Mouse (Mus musculus) liver, adult (tissue): ENCODE measurements around the gene Olfr642.

Experiments
- GATA4 ChIP-seq: IDR thresholded peaks from 2 replicates; pipeline ENCODE4 v1.6.1; 2014; ENCODE audit warnings: mild to moderate bottlenecking, low read length; ENCODE audit not compliant: insufficient replicate concordance

Gene Olfr642

DNA sequence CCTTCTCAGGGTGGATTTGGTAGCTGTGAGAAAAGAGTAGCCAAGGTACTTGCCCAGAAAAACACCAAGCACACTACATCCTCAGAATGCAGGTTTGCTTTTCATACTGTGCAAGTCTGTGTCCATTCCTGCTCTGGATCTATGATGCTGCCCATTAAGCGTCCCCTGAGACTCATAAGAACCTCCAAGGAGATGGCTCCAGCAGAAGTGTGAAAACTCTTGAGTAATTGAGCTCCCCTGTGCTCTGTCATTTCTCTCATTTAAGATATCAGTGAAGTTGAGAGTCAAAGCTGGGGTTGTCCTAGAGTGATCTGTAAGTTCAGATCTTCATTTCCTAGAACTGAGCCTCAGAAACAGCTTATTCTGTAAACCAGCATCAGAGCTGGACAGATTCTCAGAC is at the start of gene Olfr642:
Olfr642 (minus strand) TSS at position 101 of the 400 bp plus-strand sequence.
- no peak for TF ChIP-seq GATA4

DNA sequence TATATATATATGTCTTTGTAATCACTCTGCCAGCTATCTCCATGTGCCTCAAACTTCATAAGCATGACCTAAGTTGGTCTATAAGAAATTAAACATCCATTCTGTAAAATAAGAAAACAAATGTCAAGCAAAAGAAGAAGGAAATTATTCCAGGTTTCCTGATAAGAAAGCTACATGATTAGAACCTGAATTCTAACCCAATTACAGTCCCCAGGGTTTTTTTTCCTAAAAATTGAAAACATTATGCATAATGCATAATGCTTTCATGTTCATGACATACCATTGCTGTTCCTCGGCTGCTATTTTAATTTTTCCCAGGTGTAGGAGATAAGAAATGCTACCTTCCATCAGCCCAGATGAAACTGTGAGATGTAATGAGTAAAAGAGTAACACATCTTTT is 32.9 kb upstream of the Olfr642 start, which contains the start of gene Olfr645:
Olfr645 (minus strand) TSS at position 101 of the 400 bp plus-strand sequence.
- no peak for TF ChIP-seq GATA4

DNA sequence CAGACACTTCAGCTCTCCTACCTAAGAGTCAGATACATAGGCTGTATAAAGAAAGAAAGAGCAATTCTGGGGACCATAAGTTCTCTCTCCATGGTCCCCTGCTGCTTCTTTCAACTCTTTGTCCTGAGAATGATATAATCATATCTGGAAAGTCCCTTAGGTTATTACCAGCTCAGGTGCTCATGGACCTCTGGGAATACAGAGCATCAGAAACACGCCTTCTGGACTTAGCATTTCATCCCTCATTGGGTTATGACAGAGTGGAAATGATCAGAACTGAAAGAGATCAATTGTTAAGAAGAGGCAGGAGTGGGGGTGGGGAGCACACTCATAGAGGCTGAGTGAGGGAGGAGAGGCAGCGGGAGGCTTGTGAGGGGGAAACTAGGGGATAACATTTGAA is 19.3 kb upstream of the Olfr642 start, which contains the start of gene Olfr644:
Olfr644 (minus strand) TSS at position 101 of the 400 bp plus-strand sequence.
- TF ChIP-seq GATA4, result no peak

GRCm38 (mm10) chr7:104061345-104061744 is 8.9 kb upstream of the Olfr642 start, which contains the start of gene 4930516K23Rik:
Gene 4930516K23Rik (minus strand): TSS chr7:104061445.
- no peak for TF ChIP-seq GATA4

DNA sequence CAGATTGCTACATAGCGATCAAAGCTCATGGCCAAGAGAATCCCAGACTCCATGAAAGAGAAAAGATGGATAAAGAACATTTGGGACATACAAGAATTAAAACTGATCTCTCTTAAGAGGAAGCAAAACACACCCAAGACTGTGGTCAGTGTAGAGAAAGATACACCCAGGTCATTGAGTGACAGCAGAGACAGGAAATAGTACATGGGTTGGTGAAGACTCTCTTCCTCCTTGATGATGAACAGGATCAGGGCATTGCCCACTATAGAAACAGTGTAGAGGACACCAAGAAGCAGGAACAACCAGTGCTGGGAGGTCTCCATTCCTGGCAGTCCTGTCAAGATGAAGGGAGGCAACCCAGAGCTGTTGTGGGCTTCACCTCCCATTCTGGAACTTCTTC is 6.7 kb upstream of the Olfr642 start:
- TF ChIP-seq GATA4, result no peak

DNA sequence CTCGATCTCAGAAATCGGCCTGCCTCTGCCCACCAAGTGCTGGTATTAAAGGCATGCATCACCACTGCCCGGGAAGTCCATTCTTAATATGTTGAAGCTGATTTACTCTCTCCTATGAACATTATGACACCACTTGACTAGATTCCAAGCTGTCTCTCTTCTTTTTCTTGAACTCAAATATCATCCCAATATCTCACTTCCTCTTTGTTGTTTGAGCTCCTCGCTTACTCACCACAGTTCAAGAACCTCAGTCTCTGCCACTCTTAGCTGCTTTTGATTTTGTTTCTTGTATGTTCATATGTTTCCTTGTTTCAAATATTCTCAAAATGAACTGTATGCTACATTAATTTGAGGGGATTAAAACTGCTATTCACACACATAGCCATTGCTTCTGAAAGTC is 1.7 kb downstream of the Olfr642 start:
- no peak for TF ChIP-seq GATA4

GRCm38 (mm10) chr7:104035145-104035544 is 17.3 kb downstream of the Olfr642 start, which contains the start of gene Olfr641:
Gene Olfr641 (plus strand): TSS chr7:104035445.
- TF ChIP-seq GATA4, result no peak

DNA sequence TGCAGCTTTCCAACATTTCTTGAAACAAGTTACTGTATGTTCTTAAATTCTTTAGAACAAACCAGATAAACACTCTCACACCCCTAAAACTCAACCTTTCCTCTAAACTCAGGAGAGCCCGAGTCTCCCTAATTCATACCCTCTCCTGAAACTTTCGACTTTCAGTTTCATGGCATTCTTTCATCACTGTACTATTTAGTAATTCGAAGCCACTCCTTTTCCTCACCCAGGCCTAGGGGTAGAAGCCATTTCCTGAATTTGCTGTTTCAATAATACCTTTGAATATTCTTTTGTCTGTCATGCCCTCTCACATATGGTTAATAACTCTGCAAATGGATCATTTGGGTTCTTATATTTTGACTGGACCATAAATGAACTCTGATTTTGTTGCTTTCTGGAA is 25.5 kb downstream of the Olfr642 start:
- TF ChIP-seq GATA4, result no peak

DNA sequence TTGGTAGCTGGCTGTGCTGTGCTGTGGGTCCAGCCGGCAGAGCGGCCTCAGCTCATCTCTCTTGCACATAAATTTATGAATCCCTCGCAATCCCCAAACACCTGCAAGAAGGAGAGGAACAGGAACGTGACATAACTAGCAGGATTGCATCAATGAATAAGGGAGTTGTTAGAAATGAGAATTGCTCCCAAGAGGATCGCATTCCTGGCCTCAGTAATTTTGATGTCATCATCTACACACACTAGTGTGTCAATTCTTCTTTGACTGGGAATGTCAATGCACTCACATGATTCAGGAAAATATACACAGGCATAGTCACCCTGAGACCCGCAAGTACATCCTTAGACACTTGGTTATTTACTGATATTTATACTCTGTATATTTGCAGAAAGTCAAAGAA is 27.0 kb downstream of the Olfr642 start, which contains the start of gene Olfr640:
Olfr640 (minus strand) TSS at position 101 of the 400 bp plus-strand sequence.
- TF ChIP-seq GATA4, result no peak

DNA sequence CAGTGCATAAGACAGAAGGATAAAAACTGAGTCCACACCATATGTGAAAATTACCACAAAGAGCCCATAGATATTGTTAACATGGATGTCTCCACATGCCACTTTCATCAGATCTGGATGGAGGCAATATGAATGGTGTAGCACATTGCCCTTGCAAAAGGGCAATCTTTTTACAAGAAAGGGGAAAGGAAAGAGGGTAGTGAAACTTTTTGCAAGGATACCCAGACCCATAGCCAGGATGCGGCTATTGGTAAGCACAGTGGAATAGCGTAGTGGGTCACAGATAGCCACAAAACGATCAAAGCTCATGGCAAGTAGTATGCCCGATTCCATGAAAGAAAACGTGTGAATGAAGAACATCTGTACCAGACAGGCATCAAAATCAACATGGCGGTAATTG is 30.8 kb downstream of the Olfr642 start:
- no peak for TF ChIP-seq GATA4

GRCm38 (mm10) chr7:104018953-104019352 is 33.5 kb downstream of the Olfr642 start:
- TF ChIP-seq GATA4, result no peak

DNA sequence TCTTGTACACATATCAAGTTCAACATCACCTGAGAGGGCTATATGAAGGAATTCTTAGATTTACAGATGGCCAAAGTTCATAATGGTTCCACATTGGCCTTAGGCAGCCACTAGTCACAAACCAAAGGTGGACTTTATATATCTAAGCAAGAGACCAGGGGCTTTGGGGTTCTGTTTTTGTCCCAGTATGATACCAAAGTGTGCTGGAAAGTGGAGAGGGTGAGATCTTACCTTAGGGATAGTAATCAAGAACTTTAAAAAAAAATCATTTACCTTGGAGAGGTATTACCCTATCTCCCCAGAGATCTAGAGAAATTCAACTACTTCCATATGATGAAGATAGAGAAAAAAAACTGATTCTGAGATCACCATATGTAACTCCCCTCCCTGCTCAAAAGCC is 35.3 kb downstream of the Olfr642 start, which contains the start of gene Olfr639:
Olfr639 (minus strand) TSS at position 101 of the 400 bp plus-strand sequence.
- no peak for TF ChIP-seq GATA4

GRCm38 (mm10) chr7:103999124-103999523 is 53.3 kb downstream of the Olfr642 start:
- no peak for TF ChIP-seq GATA4

DNA sequence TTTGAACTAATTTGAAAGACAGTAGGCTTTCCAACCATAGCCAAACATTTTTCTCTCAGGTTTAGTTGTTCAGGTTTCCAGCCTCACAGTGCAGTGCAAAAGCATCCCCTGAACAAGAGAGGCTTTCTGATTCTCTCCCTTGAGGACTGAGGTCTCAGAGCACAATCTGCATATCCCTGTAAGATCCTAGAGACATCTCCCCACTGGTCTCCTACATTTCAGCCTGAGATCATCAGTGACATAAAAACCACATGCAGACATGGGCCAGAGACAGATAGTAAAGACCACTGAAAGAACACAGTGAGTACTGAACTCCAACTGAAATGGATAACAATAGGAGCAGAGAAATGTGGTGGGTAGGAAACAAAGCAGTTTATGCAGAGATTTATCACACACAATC is 54.0 kb downstream of the Olfr642 start, which contains the start of gene Olfr638:
Olfr638 (plus strand) TSS at position 301 of the 400 bp plus-strand sequence.
- no peak for TF ChIP-seq GATA4
